Mouse (Mus musculus) erythroblast, embryonic 14.5 days (primary cell): ENCODE results near the gene Zfp84. TPM values are rescaled to one million over a fixed set of nuclear protein-coding genes. Genes with fewer than 3 reads are reported as not detected.

Experiments
- H3K27me3 ChIP-seq: 2 replicates; pipeline ENCODE4 v1.6.1; 2012; ENCODE audit warnings: inconsistent platforms; ENCODE audit not compliant: control insufficient read depth
- H3K36me3 ChIP-seq: 2 replicates; pipeline ENCODE4 v1.6.1; 2012; ENCODE audit warnings: mild to moderate bottlenecking, inconsistent platforms; ENCODE audit not compliant: control insufficient read depth
- H3K4me1 ChIP-seq: 2 replicates; pipeline ENCODE4 v1.6.1; 2012; ENCODE audit warnings: inconsistent platforms; ENCODE audit not compliant: control insufficient read depth
- H3K4me3 ChIP-seq: replicated peaks from 2 replicates; pipeline ENCODE3; 2012; ENCODE audit warnings: moderate library complexity, mild to moderate bottlenecking, inconsistent platforms
- H3K9me3 ChIP-seq: 2 replicates; pipeline ENCODE4 v1.6.1; 2012; ENCODE audit warnings: low read length, inconsistent platforms, mixed read lengths; ENCODE audit not compliant: control insufficient read depth
- GATA1 ChIP-seq: IDR thresholded peaks from 2 replicates; pipeline ENCODE4 v1.6.1; 2012; ENCODE audit warnings: low read length, inconsistent platforms, mixed read lengths
- TAL1 ChIP-seq: IDR thresholded peaks from 3 replicates; pipeline ENCODE4 v1.6.1; 2012; ENCODE audit warnings: low read length, inconsistent platforms, mixed read lengths
- polyA plus RNA-seq: library from polyadenylated mRNA; stranded (reverse); fragments of >175 nt; gene quantifications from 2 replicates; pipeline ENCODE4 v1.2.3, GENCODE M21; 2012

Zfp84 gene
- polyA plus RNA-seq, 1 experiment, result 0.04 TPM

DNA sequence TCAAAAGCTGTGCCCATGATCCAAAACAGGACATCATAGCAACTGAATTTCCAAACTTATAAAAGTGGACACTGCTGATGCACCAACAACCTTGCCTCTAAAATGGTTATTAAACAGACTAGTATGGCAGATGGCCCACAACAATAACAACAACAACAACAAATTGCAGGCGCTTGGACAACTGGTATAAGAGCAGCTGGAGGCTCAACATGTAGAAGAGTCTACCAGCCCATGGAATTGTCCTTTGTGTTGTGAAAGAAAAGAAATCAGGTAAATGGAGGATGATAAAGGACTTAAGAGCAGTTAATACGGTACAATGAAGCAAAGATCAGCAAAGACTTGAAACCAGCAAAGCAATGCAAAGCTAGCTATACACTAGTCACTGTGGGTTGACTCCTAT is 46.0 kb downstream of the Zfp84 start:
- H3K27me3 ChIP-seq, result no peaks in the 10 kb centered on the region
- H3K4me3 ChIP-seq, result peak overlapping the region; percentile 26
- peaks cover 8% of the 10 kb centered on the region for H3K36me3 ChIP-seq
- no peaks in the 10 kb centered on the region for H3K9me3 ChIP-seq
- H3K4me1 ChIP-seq, result peaks cover 55% of the 10 kb centered on the region
- TF ChIP-seq TAL1, result no peak
- no peak for TF ChIP-seq GATA1

DNA sequence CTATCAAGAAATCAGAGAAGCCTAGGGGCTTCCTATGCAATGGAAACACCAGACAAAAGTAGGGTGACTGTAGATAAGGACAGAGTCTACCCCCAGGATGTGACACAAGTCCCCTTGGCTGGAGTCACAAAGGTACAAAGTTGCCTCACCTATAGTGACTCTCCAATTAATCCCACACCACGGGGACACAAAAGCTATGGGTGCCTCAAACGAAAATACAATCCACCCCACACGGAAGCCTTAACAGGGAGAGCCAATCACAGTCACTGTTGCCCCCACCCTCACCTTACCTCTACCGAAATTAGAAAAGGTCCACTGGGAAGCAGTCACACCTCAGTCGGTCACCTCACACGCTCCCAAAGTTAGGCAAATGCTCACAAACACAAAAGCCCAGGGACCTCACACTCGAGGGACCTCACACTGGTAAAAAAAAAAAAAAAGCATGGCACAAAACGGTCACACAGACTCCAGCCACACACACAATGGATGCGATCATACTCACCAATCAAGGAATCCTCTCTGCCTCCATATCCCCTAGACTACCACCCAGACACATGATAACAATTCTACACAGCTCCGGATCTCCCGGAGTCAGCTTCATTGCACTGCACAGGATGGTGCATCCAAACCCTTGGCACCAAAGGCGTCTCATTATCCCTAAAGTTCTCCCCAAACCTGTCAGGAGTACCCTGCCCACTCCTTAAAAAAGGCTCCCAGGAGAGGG is 46.9 kb downstream of the Zfp84 start:
- peaks cover 59% of the 10 kb centered on the region for H3K4me1 ChIP-seq
- peaks cover 8% of the 10 kb centered on the region for H3K36me3 ChIP-seq
- TF ChIP-seq TAL1, result no peak
- TF ChIP-seq GATA1, result no peak

DNA sequence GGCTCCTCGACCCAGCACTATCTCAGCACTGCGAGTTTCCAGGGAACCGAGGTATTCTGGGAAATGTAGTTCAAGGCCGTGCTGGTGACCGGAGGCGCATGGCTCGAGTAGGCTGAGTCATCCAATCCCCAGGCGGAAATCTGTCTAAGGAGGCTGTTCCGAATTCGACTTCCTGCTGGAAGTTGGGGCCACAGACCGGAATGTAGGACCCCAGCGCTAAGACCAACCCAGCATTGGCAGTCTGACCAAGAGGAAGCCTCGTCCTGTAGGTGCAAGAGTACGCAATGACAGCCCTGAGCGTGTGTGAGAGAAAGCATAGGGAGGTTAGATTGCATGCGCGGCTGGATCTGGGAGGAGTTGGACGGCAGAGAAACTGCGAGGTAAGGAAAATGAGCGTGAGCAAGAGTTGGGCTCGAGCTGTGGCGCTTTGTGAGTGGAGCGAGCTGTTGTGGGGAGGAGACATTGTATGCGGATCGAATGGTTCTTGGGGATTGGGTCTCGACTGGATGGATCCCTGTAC is 47.6 kb downstream of the Zfp84 start, which contains the start of gene Zfp790:
Gene Zfp790, plus strand, starts transcription at position 205 of the 520 bp plus-strand sequence.
- Histone ChIP-seq H3K27me3 (no peaks in the 10 kb centered on the region), H3K9me3 (no peaks in the 10 kb centered on the region), H3K36me3 (peaks cover 9% of the 10 kb centered on the region), H3K4me3 (peak within 1 kb of the TSS; percentile 70), H3K4me1 (peaks cover 59% of the 10 kb centered on the region)
- no peak for TF ChIP-seq TAL1
- TF ChIP-seq GATA1, result peak; percentile 48; the same call in 1 of the 2 replicates

More for the DNA sequence above, 46.9 kb downstream of the Zfp84 start:
- Histone ChIP-seq H3K4me3 (peak overlapping the region; percentile 70), H3K9me3 (no peaks in the 10 kb centered on the region), H3K27me3 (no peaks in the 10 kb centered on the region)

DNA sequence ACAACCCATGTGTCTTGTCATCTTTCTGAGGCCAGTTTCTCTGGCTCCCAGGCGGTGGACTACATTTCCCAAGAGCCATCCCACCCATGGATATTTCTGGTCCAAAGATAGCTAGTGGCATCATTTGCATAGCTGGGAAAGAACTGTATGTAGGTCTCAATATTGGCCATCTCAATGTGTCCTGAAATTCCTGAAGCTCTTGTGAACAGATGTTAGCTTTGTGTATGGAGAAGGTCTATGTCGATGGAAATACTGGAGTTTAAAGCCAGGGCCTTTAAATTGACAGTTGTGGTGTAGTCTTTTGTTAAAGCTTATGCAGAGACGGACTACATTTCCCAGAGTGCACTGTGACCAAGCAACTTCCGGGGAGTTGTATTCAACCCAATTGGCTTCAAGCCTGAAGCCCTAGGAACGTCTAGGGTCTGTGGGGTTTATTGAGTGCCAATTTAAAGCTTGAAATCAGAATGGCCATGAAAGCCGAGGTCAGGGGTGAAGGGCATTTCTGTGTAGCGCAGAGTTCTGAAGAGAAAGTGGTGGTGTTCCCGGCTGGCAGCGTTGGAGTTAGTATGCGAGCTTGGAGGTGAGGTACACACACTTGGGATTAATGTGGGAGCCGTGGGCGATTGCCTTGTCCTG is 50.4 kb downstream of the Zfp84 start:
- Histone ChIP-seq H3K4me3 (peak overlapping the region; percentile 70), H3K36me3 (peaks cover 26% of the 10 kb centered on the region), H3K27me3 (no peaks in the 10 kb centered on the region), H3K4me1 (peaks cover 50% of the 10 kb centered on the region), H3K9me3 (no peaks in the 10 kb centered on the region)
- TF ChIP-seq GATA1, result no peak
- TF ChIP-seq TAL1, result no peak

DNA sequence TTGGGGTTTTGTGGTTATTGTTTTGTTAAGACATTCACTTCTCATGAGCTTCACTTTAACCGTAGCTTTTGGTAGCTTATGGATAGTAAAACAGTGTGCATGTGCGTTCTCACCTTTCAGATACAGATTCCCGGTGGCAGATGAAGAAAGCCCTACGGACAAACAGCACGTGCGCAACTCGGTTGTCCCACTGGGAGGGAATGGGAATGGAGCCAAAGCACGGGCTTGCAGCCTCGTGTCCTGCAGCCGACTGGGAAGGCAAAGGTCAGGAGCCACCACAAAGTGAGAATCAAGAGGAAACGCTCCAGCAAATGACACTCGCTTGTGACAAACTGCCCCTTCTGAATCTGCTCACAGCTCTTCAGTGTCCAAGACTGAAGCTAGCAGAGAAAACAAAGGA is 59.6 kb downstream of the Zfp84 start:
- no peak overlapping the region for H3K4me3 ChIP-seq
- peaks cover 29% of the 10 kb centered on the region for H3K9me3 ChIP-seq
- no peaks in the 10 kb centered on the region for H3K27me3 ChIP-seq
- H3K36me3 ChIP-seq, result peaks cover 55% of the 10 kb centered on the region
- TF ChIP-seq GATA1 (no peak), TAL1 (no peak)
- H3K4me1 ChIP-seq, result no peaks in the 10 kb centered on the region

Other genes with a start within 250 kb of the Zfp84 start
- gene Sipa1l3, start 249.9 kb upstream of the Zfp84 start, polyA plus RNA-seq, result 2.0 and 2.2 TPM in 2 replicates
- gene Catsperg2, start 41.5 kb upstream of the Zfp84 start, polyA plus RNA-seq, result not detected in 2 replicates
- 0.01 TPM in 2 replicates for gene Zfp30, start 15.4 kb downstream of the Zfp84 start, polyA plus RNA-seq
- 0.01 and 0.04 TPM in 2 replicates for gene Zfp790, start 47.6 kb downstream of the Zfp84 start, polyA plus RNA-seq
- not detected in 2 replicates for gene Zfp940, start 85.1 kb downstream of the Zfp84 start, polyA plus RNA-seq
- gene Zfp420, start 91.4 kb downstream of the Zfp84 start, polyA plus RNA-seq, result not detected in 2 replicates
- gene Zfp27, start 138.0 kb downstream of the Zfp84 start, polyA plus RNA-seq, result 0.01 and 0.02 TPM in 2 replicates
- not detected in 2 replicates for gene Zfp383, start 139.7 kb downstream of the Zfp84 start, polyA plus RNA-seq
- 0.09 and 0.37 TPM in 2 replicates for gene Zfp74, start 185.5 kb downstream of the Zfp84 start, polyA plus RNA-seq
- 0.04 TPM in 2 replicates for gene Zfp568, start 215.4 kb downstream of the Zfp84 start, polyA plus RNA-seq